Mouse (Mus musculus) MEL (cell line): ENCODE data around the gene Samd4.

Experiments used
- BHLHE40 ChIP-seq: IDR thresholded peaks from 2 replicates; pipeline ENCODE4 v1.6.1; 2012; ENCODE audit warnings: low read depth, mild to moderate bottlenecking, inconsistent platforms, low read length, improper control_type of control experiment, borderline replicate concordance
- CTCF ChIP-seq, 3 experiments: IDR thresholded peaks in 2 of 3; conservative IDR thresholded peaks in 1 of 3; 2 replicates each; pipeline ENCODE4 v1.5.1; 2011 to 2012; ENCODE audit warnings: low read length in 3 of 3, low read depth in 2 of 3, mild to moderate bottlenecking in 2 of 3, improper control_type of control experiment in 1 of 3, inconsistent platforms in 1 of 3, mixed read lengths in 1 of 3, moderate library complexity in 1 of 3; ENCODE audit not compliant: control insufficient read depth in 1 of 3, insufficient read depth in 1 of 3, poor library complexity in 1 of 3, severe bottlenecking in 1 of 3
- MAX ChIP-seq: IDR thresholded peaks from 2 replicates; pipeline ENCODE4 v1.6.1; 2011; ENCODE audit warnings: low read length, improper control_type of control experiment
- MEF2A ChIP-seq: IDR thresholded peaks from 2 replicates; pipeline ENCODE4 v1.6.1; 2014; ENCODE audit warnings: low read depth, mild to moderate bottlenecking, inconsistent platforms, low read length, improper control_type of control experiment; ENCODE audit not compliant: poor library complexity, insufficient replicate concordance, severe bottlenecking; ENCODE audit errors: extremely low read depth
- MYB ChIP-seq: IDR thresholded peaks from 2 replicates; pipeline ENCODE4 v1.6.1; 2011; ENCODE audit warnings: mild to moderate bottlenecking, low read depth, low read length, improper control_type of control experiment

GRCm38 (mm10) chr14:47127987-47128386 lies 245.3 kb downstream of the Samd4 start:
- TF ChIP-seq CTCF (IDR thresholded peaks at IDR 0.05 in 2 of 3, conservative IDR thresholded peaks at IDR 0.05 in 1 of 3; ENCODE audit: control insufficient read depth in 1 of 3, insufficient read depth in 1 of 3, low read depth in 2 of 3, low read length in 3 of 3, poor library complexity in 1 of 3, severe bottlenecking in 1 of 3), result no peak
- no peak for TF ChIP-seq MAX
- TF ChIP-seq BHLHE40, result no peak
- no peak for TF ChIP-seq MYB
- no peak for TF ChIP-seq MEF2A
